Mouse (Mus musculus): ENCODE results near the gene H2afv. TPM values are rescaled to one million over a fixed set of nuclear protein-coding genes. Genes with fewer than 3 reads are reported as not detected.
A peak's percentile ranks its signal among the peaks of the same experiment; 100 is the strongest.

Gene H2afv
- polyA plus RNA-seq, 1 experiment, result 178 TPM

DNA sequence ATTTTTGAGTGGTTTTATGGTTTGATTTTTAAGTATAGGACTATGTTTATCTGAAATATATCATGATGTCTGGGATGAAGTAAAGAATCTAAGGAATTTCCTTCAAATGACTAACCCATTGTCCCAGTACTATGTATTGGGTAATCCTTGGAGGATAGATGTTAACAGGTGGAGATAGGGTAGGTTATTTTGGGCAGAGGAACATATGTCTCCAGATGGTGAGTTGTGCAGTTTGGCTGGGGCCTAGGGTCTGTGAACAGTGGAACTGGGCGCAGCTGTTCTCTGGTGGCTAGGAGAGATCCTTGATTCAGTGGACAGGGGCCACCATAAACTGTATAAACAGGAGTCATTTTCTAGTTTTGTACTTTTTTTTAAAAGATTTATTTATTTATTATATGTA, 33.1 kb upstream of the H2afv start:
- Histone ChIP-seq H3K27ac (ENCODE audit: control insufficient read depth, insufficient read depth, low read length) (no peak overlapping the region), H3K4me1 (replicated peaks; ENCODE audit: control insufficient read depth, insufficient read depth, low read length) (peaks cover 5% of the 10 kb centered on the region; the same call in 1 of the 2 replicates), H3K36me3 (ENCODE audit: control insufficient read depth, insufficient read depth, low read length) (peaks cover 1% of the 10 kb centered on the region; the same call in 1 of the 2 replicates), H3K27me3 (ENCODE audit: control insufficient read depth, insufficient read depth, low read length) (no peaks in the 10 kb centered on the region), H3K4me3 (ENCODE audit: control insufficient read depth, insufficient read depth, low read length) (no peak overlapping the region)
- DNase-seq, result no peak
- TF ChIP-seq CTCF (IDR thresholded peaks at IDR 0.05; ENCODE audit: borderline replicate concordance, control insufficient read depth, extremely low read depth, insufficient read depth, low read length, poor library complexity), result no peak
- no peak for TF ChIP-seq POLR2A (IDR thresholded peaks at IDR 0.05; ENCODE audit: control insufficient read depth, extremely low read depth, insufficient read depth, low read length, poor library complexity)
- 98% methylated on average over 1 of the region's 1 CpGs for WGBS

DNA sequence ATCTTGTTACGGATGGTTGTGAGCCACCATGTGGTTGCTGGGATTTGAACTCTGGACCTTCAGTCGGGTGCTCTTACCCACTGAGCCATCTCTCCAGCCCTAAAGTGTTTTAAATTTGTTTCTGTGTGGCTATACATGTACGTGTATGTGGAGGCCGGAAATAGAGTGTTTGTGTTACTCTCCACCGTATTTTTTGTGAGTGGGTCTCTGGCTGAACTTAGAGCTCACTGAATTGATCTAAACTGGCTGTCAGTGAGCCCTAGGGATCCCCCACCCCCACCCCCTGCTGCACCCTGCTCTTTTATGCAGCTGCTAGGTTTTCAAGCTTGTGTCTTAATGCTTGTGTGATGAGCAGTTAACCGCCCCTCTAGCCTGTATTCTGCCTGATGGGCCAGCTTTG, 32.6 kb upstream of the H2afv start:
- peaks cover 3% of the 10 kb centered on the region; the same call in 1 of the 2 replicates for H3K36me3 ChIP-seq (ENCODE audit: control insufficient read depth, insufficient read depth, low read length)

DNA sequence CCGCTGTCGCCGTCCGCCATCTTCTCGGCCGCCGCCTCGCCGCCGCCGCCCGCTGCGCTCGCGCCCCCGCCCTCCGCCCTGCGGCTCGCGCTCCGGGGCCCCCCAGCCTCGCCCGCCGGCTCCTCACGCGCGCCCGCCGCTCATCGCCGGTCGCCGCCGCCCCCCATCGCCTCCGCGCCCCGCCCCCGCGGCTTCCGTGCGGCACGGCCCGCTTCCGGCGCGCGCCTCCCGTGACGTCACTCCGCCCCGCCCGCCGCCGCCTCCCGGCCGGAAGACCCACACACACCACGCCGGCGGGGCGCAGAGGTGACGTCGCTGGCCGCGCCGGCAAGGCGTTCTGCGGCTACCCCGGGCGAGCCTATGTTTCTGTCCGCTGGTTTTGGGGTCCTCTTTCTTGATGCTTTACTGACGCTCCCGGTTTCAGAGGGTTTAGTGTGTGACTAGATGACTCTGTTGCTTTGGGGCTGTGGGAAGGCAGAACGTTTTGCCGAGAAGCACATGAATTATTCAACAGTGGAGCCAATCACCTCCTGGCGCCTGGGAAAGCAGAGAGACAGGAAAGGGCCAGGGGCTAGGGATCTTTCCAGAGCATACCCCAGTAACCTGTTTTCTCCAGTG, 31.7 kb upstream of the H2afv start, which contains the start of gene Purb:
Purb (minus strand) TSS at position 51 of the 618 bp plus-strand sequence.
- Histone ChIP-seq H3K36me3 (ENCODE audit: control insufficient read depth, insufficient read depth, low read length) (peaks cover 3% of the 10 kb centered on the region; the same call in 1 of the 2 replicates), H3K4me1 (replicated peaks; ENCODE audit: control insufficient read depth, insufficient read depth, low read length) (peaks cover 5% of the 10 kb centered on the region; the same call in 1 of the 2 replicates), H3K27ac (ENCODE audit: control insufficient read depth, insufficient read depth, low read length) (peak within 1 kb of the TSS; percentile 84), H3K27me3 (ENCODE audit: control insufficient read depth, insufficient read depth, low read length) (no peaks in the 10 kb centered on the region), H3K4me3 (ENCODE audit: control insufficient read depth, insufficient read depth, low read length) (peak within 1 kb of the TSS; percentile 98)
- DNase-seq, result peak; percentile 93
- TF ChIP-seq CTCF (IDR thresholded peaks at IDR 0.05; ENCODE audit: borderline replicate concordance, control insufficient read depth, extremely low read depth, insufficient read depth, low read length, poor library complexity) (0 out of 2 replicates have a peak, but pooled peaks have one; percentile 22), POLR2A (IDR thresholded peaks at IDR 0.05; ENCODE audit: control insufficient read depth, extremely low read depth, insufficient read depth, low read length, poor library complexity) (peak; percentile 90)
- 16% methylated on average over 76 of the region's 76 CpGs for WGBS

More for the DNA sequence above, 32.6 kb upstream of the H2afv start:
- Histone ChIP-seq H3K4me3 (ENCODE audit: control insufficient read depth, insufficient read depth, low read length) (no peak overlapping the region), H3K27me3 (ENCODE audit: control insufficient read depth, insufficient read depth, low read length) (no peaks in the 10 kb centered on the region), H3K4me1 (replicated peaks; ENCODE audit: control insufficient read depth, insufficient read depth, low read length) (peaks cover 5% of the 10 kb centered on the region; the same call in 1 of the 2 replicates), H3K27ac (ENCODE audit: control insufficient read depth, insufficient read depth, low read length) (no peak overlapping the region)
- DNase-seq, result no peak
- WGBS, result 84% methylated on average over 6 of the region's 6 CpGs
- TF ChIP-seq CTCF (IDR thresholded peaks at IDR 0.05; ENCODE audit: borderline replicate concordance, control insufficient read depth, extremely low read depth, insufficient read depth, low read length, poor library complexity), result no peak
- TF ChIP-seq POLR2A (IDR thresholded peaks at IDR 0.05; ENCODE audit: control insufficient read depth, extremely low read depth, insufficient read depth, low read length, poor library complexity), result no peak

GRCm38 (mm10) chr11:6474874-6475731, 30.9 kb upstream of the H2afv start:
- Histone ChIP-seq H3K27ac (ENCODE audit: control insufficient read depth, insufficient read depth, low read length) (peak overlapping the region; percentile 67), H3K27me3 (ENCODE audit: control insufficient read depth, insufficient read depth, low read length) (no peaks in the 10 kb centered on the region), H3K36me3 (ENCODE audit: control insufficient read depth, insufficient read depth, low read length) (peaks cover 3% of the 10 kb centered on the region), H3K4me3 (ENCODE audit: control insufficient read depth, insufficient read depth, low read length) (peak overlapping the region; percentile 86), H3K4me1 (replicated peaks; ENCODE audit: control insufficient read depth, insufficient read depth, low read length) (no peaks in the 10 kb centered on the region)
- TF ChIP-seq POLR2A (IDR thresholded peaks at IDR 0.05; ENCODE audit: control insufficient read depth, extremely low read depth, insufficient read depth, low read length, poor library complexity), result 0 out of 2 replicates have a peak, but pooled peaks have one; percentile 27
- no peak for TF ChIP-seq CTCF (IDR thresholded peaks at IDR 0.05; ENCODE audit: borderline replicate concordance, control insufficient read depth, extremely low read depth, insufficient read depth, low read length, poor library complexity)
- DNase-seq, result peak; percentile 63
- under 1% methylated on average over 109 of the region's 109 CpGs for WGBS

- no peak for DNase-seq
- TF ChIP-seq CTCF (IDR thresholded peaks at IDR 0.05; ENCODE audit: borderline replicate concordance, control insufficient read depth, extremely low read depth, insufficient read depth, low read length, poor library complexity) (no peak), POLR2A (IDR thresholded peaks at IDR 0.05; ENCODE audit: control insufficient read depth, extremely low read depth, insufficient read depth, low read length, poor library complexity) (no peak)
- peaks cover 3% of the 10 kb centered on the region for H3K36me3 ChIP-seq (ENCODE audit: control insufficient read depth, insufficient read depth, low read length)
- no peaks in the 10 kb centered on the region for H3K27me3 ChIP-seq (ENCODE audit: control insufficient read depth, insufficient read depth, low read length)
- peak overlapping the region; percentile 67; the same call in 1 of the 2 replicates for H3K27ac ChIP-seq (ENCODE audit: control insufficient read depth, insufficient read depth, low read length)
- no peaks in the 10 kb centered on the region for H3K4me1 ChIP-seq (replicated peaks; ENCODE audit: control insufficient read depth, insufficient read depth, low read length)
- WGBS, result 33% methylated on average over 6 of the region's 6 CpGs
- peak overlapping the region; percentile 86 for H3K4me3 ChIP-seq (ENCODE audit: control insufficient read depth, insufficient read depth, low read length)
Measured at GRCm38 (mm10) chr11:6474381-6474780, 30.1 kb upstream of the H2afv start.

GRCm38 (mm10) chr11:6472076-6472475, 27.8 kb upstream of the H2afv start:
- no peak overlapping the region for H3K4me3 ChIP-seq (ENCODE audit: control insufficient read depth, insufficient read depth, low read length)
- DNase-seq, result no peak
- H3K4me1 ChIP-seq (replicated peaks; ENCODE audit: control insufficient read depth, insufficient read depth, low read length), result no peaks in the 10 kb centered on the region
- peaks cover 7% of the 10 kb centered on the region for H3K36me3 ChIP-seq (ENCODE audit: control insufficient read depth, insufficient read depth, low read length)
- no peak for TF ChIP-seq POLR2A (IDR thresholded peaks at IDR 0.05; ENCODE audit: control insufficient read depth, extremely low read depth, insufficient read depth, low read length, poor library complexity)
- TF ChIP-seq CTCF (IDR thresholded peaks at IDR 0.05; ENCODE audit: borderline replicate concordance, control insufficient read depth, extremely low read depth, insufficient read depth, low read length, poor library complexity), result no peak
- no peaks in the 10 kb centered on the region for H3K27me3 ChIP-seq (ENCODE audit: control insufficient read depth, insufficient read depth, low read length)
- H3K27ac ChIP-seq (ENCODE audit: control insufficient read depth, insufficient read depth, low read length), result no peak overlapping the region
